Mouse (Mus musculus) gastrocnemius, postnatal 4 days (tissue): ENCODE results near the gene Magix. TPM values are rescaled to one million over a fixed set of nuclear protein-coding genes. Genes with fewer than 3 reads are reported as not detected.

Source experiments
- DNase-seq, 2 experiments: peaks; one replicate each; pipeline ENCODE4 v3.0.0; 2021 to 2022; ENCODE audit warnings: low spot score in 2 of 2, mixed read lengths in 2 of 2
- total RNA-seq, 2 experiments: library from RNA; stranded (reverse); gene quantifications; 2 replicates each; pipeline ENCODE4 v1.2.3; 2021

Magix gene
- total RNA-seq, 2 experiments from 2014 or later = 1.3 to 1.8 TPM

GRCm38 (mm10) chrX:7674284-7675000, 6.6 kb downstream of the Magix start:
- DNase-seq = no peak

GRCm38 (mm10) chrX:7673578-7674281, 7.3 kb downstream of the Magix start:
- DNase-seq = no peak

GRCm38 (mm10) chrX:7672739-7673138, 8.3 kb downstream of the Magix start:
- DNase-seq = no peak

GRCm38 (mm10) chrX:7670921-7671623, 10.0 kb downstream of the Magix start, which contains the start of gene Plp2:
TSS of gene Plp2 (minus strand) at chrX:7671390.
- DNase-seq = peak in 1 of 2 experiments; percentile 31

- peak in 1 of 2 experiments; percentile 64 for DNase-seq
Observed at GRCm38 (mm10) chrX:7670390-7670881, 10.6 kb downstream of the Magix start.

GRCm38 (mm10) chrX:7665739-7666502, 15.1 kb downstream of the Magix start:
- no peak for DNase-seq

GRCm38 (mm10) chrX:7664791-7665190, 16.3 kb downstream of the Magix start:
- DNase-seq = no peak

- DNase-seq = no peak
Observed at GRCm38 (mm10) chrX:7662936-7663335, 18.1 kb downstream of the Magix start.

- DNase-seq = no peak
Observed at GRCm38 (mm10) chrX:7661086-7661485, 20.0 kb downstream of the Magix start.

- no peak for DNase-seq
Observed at GRCm38 (mm10) chrX:7658785-7659589, 22.1 kb downstream of the Magix start.

- no peak for DNase-seq
Observed at GRCm38 (mm10) chrX:7658031-7658784, 22.8 kb downstream of the Magix start.

GRCm38 (mm10) chrX:7657221-7657639, 23.8 kb downstream of the Magix start, which contains the start of gene Prickle3:
TSS of gene Prickle3 (plus strand) at chrX:7657260.
- peak in 1 of 2 experiments; percentile 38 for DNase-seq

GRCm38 (mm10) chrX:7648671-7649304, 32.3 kb downstream of the Magix start:
- peak; percentile 45 to 77 for DNase-seq

- DNase-seq = peak; percentile 57 to 67
Observed at GRCm38 (mm10) chrX:7645349-7645748, 35.7 kb downstream of the Magix start.

GRCm38 (mm10) chrX:7640785-7641184, 40.3 kb downstream of the Magix start:
- DNase-seq = no peak

GRCm38 (mm10) chrX:7639536-7640325, 41.3 kb downstream of the Magix start:
- no peak for DNase-seq

GRCm38 (mm10) chrX:7638401-7639091, 42.5 kb downstream of the Magix start, which contains the start of gene Syp:
TSS of gene Syp (plus strand) at chrX:7638471.
- peak in 1 of 2 experiments; percentile 54 for DNase-seq
